Mouse (Mus musculus) lung, embryonic 15.5 days (tissue): Measurements from ENCODE around the gene Tspan1. TPM values are rescaled to one million over a fixed set of nuclear protein-coding genes. Genes with fewer than 3 reads are reported as not detected.

Experiments
- polyA plus RNA-seq: library from polyadenylated mRNA; unstranded; fragments of >200 nt; fragmentation: Nextera tagmentation; extraction: Ambion mirVana; gene quantifications from 2 replicates; pipeline ENCODE4 v1.2.1, GENCODE M21; 2015

The Tspan1 gene
- polyA plus RNA-seq, 1 experiment from 2014 or later = 10.6 TPM

Other genes with a start within 250 kb of the Tspan1 start
- 0.05 TPM in 1 of 2 replicates, not detected in the other for gene Dmbx1, start 227.7 kb downstream of the Tspan1 start, polyA plus RNA-seq
- gene Faah, start 149.7 kb downstream of the Tspan1 start, polyA plus RNA-seq = 8.9 and 10.2 TPM in 2 replicates
- 24.6 and 24.8 TPM in 2 replicates for gene Nsun4, start 113.7 kb downstream of the Tspan1 start, polyA plus RNA-seq
- 469 and 488 TPM in 2 replicates for gene Uqcrh, start 92.5 kb downstream of the Tspan1 start, polyA plus RNA-seq
- gene Lrrc41, start 92.3 kb downstream of the Tspan1 start, polyA plus RNA-seq = 70.9 and 71.5 TPM in 2 replicates
- 34.5 and 34.7 TPM in 2 replicates for gene Rad54l, start 43.9 kb downstream of the Tspan1 start, polyA plus RNA-seq
- gene Pomgnt1, start 43.8 kb downstream of the Tspan1 start, polyA plus RNA-seq = 59.2 and 66.1 TPM in 2 replicates
- 2.8 and 3.3 TPM in 2 replicates for gene Lurap1, start 16.3 kb downstream of the Tspan1 start, polyA plus RNA-seq
- not detected in 2 replicates for gene 1700042G07Rik, start 5.8 kb upstream of the Tspan1 start, polyA plus RNA-seq
- not detected in 2 replicates for gene Gm49337, start 5.8 kb upstream of the Tspan1 start, polyA plus RNA-seq
- 24.5 and 24.6 TPM in 2 replicates for gene Pik3r3, start 54.0 kb upstream of the Tspan1 start, polyA plus RNA-seq